Mouse (Mus musculus) urinary bladder, postnatal 36 days (tissue): ENCODE results near the gene Scn9a.
A peak's percentile ranks its signal among the peaks of the same experiment; 100 is the strongest.

ENCODE experiments used
- DNase-seq, 2 experiments: peaks; one replicate each; pipeline ENCODE4 v3.0.0; 2022; ENCODE audit warnings: low spot score in 2 of 2, mixed read lengths in 1 of 2

The Scn9a gene

GRCm38 (mm10) chr2:66634580-66635359 lies at the start of gene Scn9a:
Gene Scn9a, minus strand, starts transcription at chr2:66634962.
- no peak for DNase-seq

GRCm38 (mm10) chr2:66661988-66662387 lies 27.2 kb upstream of the Scn9a start:
- no peak for DNase-seq

GRCm38 (mm10) chr2:66656430-66656829 lies 21.7 kb upstream of the Scn9a start:
- no peak for DNase-seq

GRCm38 (mm10) chr2:66655431-66655830 lies 20.7 kb upstream of the Scn9a start:
- DNase-seq: no peak

GRCm38 (mm10) chr2:66644384-66644783 lies 9.6 kb upstream of the Scn9a start:
- no peak for DNase-seq

GRCm38 (mm10) chr2:66632728-66633127 lies 2.0 kb downstream of the Scn9a start:
- no peak for DNase-seq

GRCm38 (mm10) chr2:66611091-66611490 lies 23.7 kb downstream of the Scn9a start:
- DNase-seq: no peak

GRCm38 (mm10) chr2:66597313-66597712 lies 37.4 kb downstream of the Scn9a start:
- DNase-seq: no peak

GRCm38 (mm10) chr2:66596145-66596544 lies 38.6 kb downstream of the Scn9a start:
- no peak for DNase-seq

- DNase-seq: no peak
Measured at GRCm38 (mm10) chr2:66590151-66590550, 44.6 kb downstream of the Scn9a start.

GRCm38 (mm10) chr2:66580026-66580808 lies 54.5 kb downstream of the Scn9a start:
- DNase-seq: no peak

GRCm38 (mm10) chr2:66548254-66548653 lies 86.5 kb downstream of the Scn9a start:
- no peak for DNase-seq

- DNase-seq: no peak
Measured at GRCm38 (mm10) chr2:66519966-66520365, 114.8 kb downstream of the Scn9a start.

GRCm38 (mm10) chr2:66511424-66511823 lies 123.3 kb downstream of the Scn9a start:
- DNase-seq: no peak

GRCm38 (mm10) chr2:66508032-66508431 lies 126.7 kb downstream of the Scn9a start:
- peak in 1 of 2 experiments; percentile 12 for DNase-seq

- no peak for DNase-seq
Measured at GRCm38 (mm10) chr2:66507616-66508015, 127.1 kb downstream of the Scn9a start.

- no peak for DNase-seq
Measured at GRCm38 (mm10) chr2:66502158-66502557, 132.6 kb downstream of the Scn9a start.

GRCm38 (mm10) chr2:66494556-66494955 lies 140.2 kb downstream of the Scn9a start:
- no peak for DNase-seq

- no peak for DNase-seq
Measured at GRCm38 (mm10) chr2:66478395-66478794, 156.4 kb downstream of the Scn9a start.

GRCm38 (mm10) chr2:66473181-66473822 lies 161.5 kb downstream of the Scn9a start:
- no peak for DNase-seq

GRCm38 (mm10) chr2:66465484-66465883 lies 169.3 kb downstream of the Scn9a start:
- no peak for DNase-seq

GRCm38 (mm10) chr2:66464874-66465458 lies 169.8 kb downstream of the Scn9a start:
- no peak for DNase-seq
